Mouse (Mus musculus) bone marrow, adult 2 months (tissue): ENCODE measurements around the gene Pip4k2c.

ENCODE experiments used
- CTCF ChIP-seq: fragments of 200-500 bp; IDR thresholded peaks from 2 replicates; pipeline ENCODE4 v1.5.1; 2011; ENCODE audit warnings: low read length, control low read depth; ENCODE audit not compliant: control insufficient read depth, insufficient read depth
- POLR2A ChIP-seq: fragments of 200-500 bp; IDR thresholded peaks from 2 replicates; pipeline ENCODE4 v1.6.1; 2011; ENCODE audit warnings: low read depth, mild to moderate bottlenecking, control low read depth, low read length, borderline replicate concordance; ENCODE audit not compliant: control insufficient read depth

DNA sequence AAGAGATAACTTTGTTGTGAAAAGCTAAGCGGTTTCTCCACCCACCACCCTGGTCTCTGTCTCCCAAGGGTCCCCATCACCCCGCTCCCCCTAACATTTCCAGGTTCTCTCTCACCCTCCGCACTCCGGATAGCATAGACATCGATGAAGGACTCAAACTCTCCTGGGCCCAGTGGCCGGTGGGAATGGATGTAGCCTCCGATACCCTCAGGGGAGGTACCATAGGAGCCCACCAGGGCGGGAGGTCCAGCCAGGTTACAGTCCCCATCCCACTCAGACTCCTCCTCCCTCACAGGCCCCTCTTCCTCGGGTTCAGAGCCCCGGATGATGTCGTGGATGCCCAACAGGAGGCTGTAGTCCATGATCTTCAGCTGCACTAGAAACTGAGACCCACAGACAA is 11.9 kb downstream of the Pip4k2c start:
- TF ChIP-seq POLR2A (no peak), CTCF (no peak)
